Mouse (Mus musculus) cerebellum, adult 8-10 months (tissue): ENCODE results near the gene Med27.
A peak's percentile ranks its signal among the peaks of the same experiment; 100 is the strongest.

Experiments used
- DNase-seq: peaks from one replicate; pipeline ENCODE4 v3.0.0; 2022

The Med27 gene

GRCm38 (mm10) chr2:29346629-29347271 lies at the start of gene Med27:
Gene Med27, plus strand, starts transcription at chr2:29346819.
- peak; percentile 93 for DNase-seq

GRCm38 (mm10) chr2:29309966-29310365 lies 36.7 kb upstream of the Med27 start:
- no peak for DNase-seq

GRCm38 (mm10) chr2:29312058-29312457 lies 34.6 kb upstream of the Med27 start:
- DNase-seq: no peak

- DNase-seq: no peak
Observed at GRCm38 (mm10) chr2:29317906-29318470, 28.6 kb upstream of the Med27 start.

- no peak for DNase-seq
Observed at GRCm38 (mm10) chr2:29318596-29318995, 28.0 kb upstream of the Med27 start.

- no peak for DNase-seq
Observed at GRCm38 (mm10) chr2:29320229-29320751, 26.3 kb upstream of the Med27 start.

- DNase-seq: no peak
Observed at GRCm38 (mm10) chr2:29320780-29321179, 25.8 kb upstream of the Med27 start.

- no peak for DNase-seq
Observed at GRCm38 (mm10) chr2:29324456-29324855, 22.2 kb upstream of the Med27 start.

- no peak for DNase-seq
Observed at GRCm38 (mm10) chr2:29330471-29330870, 16.1 kb upstream of the Med27 start.

GRCm38 (mm10) chr2:29338396-29338795 lies 8.2 kb upstream of the Med27 start:
- no peak for DNase-seq

- no peak for DNase-seq
Observed at GRCm38 (mm10) chr2:29358696-29359375, 12.2 kb downstream of the Med27 start.

GRCm38 (mm10) chr2:29360956-29361355 lies 14.3 kb downstream of the Med27 start:
- no peak for DNase-seq

- no peak for DNase-seq
Observed at GRCm38 (mm10) chr2:29365000-29365695, 18.5 kb downstream of the Med27 start.

- no peak for DNase-seq
Observed at GRCm38 (mm10) chr2:29368730-29369129, 22.1 kb downstream of the Med27 start.

- no peak for DNase-seq
Observed at GRCm38 (mm10) chr2:29372176-29372575, 25.6 kb downstream of the Med27 start.

- DNase-seq: no peak
Observed at GRCm38 (mm10) chr2:29381683-29382082, 35.1 kb downstream of the Med27 start.

GRCm38 (mm10) chr2:29382583-29382982 lies 36.0 kb downstream of the Med27 start:
- DNase-seq: no peak

GRCm38 (mm10) chr2:29383133-29383532 lies 36.5 kb downstream of the Med27 start:
- DNase-seq: no peak

GRCm38 (mm10) chr2:29385405-29385804 lies 38.8 kb downstream of the Med27 start:
- peak; percentile 23 for DNase-seq

- DNase-seq: no peak
Observed at GRCm38 (mm10) chr2:29387268-29387667, 40.6 kb downstream of the Med27 start.

GRCm38 (mm10) chr2:29388937-29389336 lies 42.3 kb downstream of the Med27 start:
- no peak for DNase-seq

- no peak for DNase-seq
Observed at GRCm38 (mm10) chr2:29391086-29391485, 44.5 kb downstream of the Med27 start.

GRCm38 (mm10) chr2:29391996-29392395 lies 45.4 kb downstream of the Med27 start:
- DNase-seq: no peak
